Mouse (Mus musculus) central nervous system, embryonic 14 days (tissue): ENCODE measurements around the gene Ogn. TPM values are rescaled to one million over a fixed set of nuclear protein-coding genes. Genes with fewer than 3 reads are reported as not detected.

ENCODE experiments used
- polyA plus RNA-seq: library from polyadenylated mRNA; depleted of rRNA; stranded (reverse); fragments of >200 nt; gene quantifications from 2 replicates; pipeline ENCODE4 v1.2.3, GENCODE M21; 2012; rRNA removed

The Ogn gene
- polyA plus RNA-seq = 13.4 and 36.2 TPM in 2 replicates

GRCm38 (mm10) chr13:49607714-49608113, at the start of gene Ogn:
Gene Ogn, plus strand, starts transcription at chr13:49608046.

DNA sequence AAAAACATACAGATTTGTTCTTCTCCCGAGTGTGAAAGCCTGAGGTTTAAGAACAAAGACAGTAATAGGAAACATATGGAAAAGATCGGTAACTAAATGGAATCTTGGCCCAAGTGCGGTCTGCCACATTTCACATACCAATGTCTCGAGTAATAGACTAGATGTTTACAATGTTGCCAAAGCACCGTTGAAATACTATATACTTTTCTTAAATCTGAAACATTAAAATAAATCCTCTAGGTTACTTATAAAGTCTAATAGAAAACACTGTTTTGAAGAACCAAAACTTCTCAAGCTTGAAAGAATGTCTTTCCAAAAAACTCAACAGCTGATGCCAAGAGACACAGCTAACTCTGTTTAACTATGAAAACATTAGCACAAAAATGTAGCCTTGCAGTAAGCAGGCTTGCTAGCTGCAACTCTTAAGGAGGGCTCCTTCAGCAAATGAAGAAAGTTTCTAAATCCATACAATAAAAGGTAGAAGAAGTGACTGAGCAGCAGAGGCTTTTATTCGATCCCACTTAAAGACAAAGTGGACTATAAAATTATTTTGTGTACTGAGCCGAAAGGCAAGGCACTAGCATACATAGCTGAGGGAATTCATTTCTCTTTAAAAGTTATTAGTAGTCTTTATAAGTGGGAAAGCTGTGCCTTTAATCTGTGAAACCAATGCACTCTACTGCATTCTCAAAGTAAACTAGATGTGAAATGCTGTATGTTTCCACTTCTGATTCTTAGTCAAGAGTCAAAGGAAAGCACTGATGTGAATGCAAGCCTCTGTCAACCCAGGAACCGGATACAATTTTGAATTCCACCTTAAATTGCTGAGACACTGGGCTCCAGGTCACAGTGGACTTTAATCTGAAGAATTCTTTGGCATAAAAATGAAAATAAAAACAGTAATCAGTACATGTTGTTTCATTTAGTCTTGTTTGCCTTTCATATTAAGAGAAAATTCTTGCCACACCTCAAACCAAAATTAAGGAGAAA, 26.0 kb upstream of the Ogn start, which contains the start of gene Omd:
Gene Omd, plus strand, starts transcription at position 922 of the 990 bp plus-strand sequence.

GRCm38 (mm10) chr13:49652481-49653179, 44.8 kb downstream of the Ogn start, which contains the start of the genes Cenpp and Nol8:
Gene Cenpp, minus strand, starts transcription at chr13:49652785.
Gene Nol8, plus strand, starts transcription at chr13:49653078.

Other genes with a start within 250 kb of the Ogn start
- gene Ippk, start 186.8 kb upstream of the Ogn start, polyA plus RNA-seq = 9.4 and 10.8 TPM in 2 replicates
- gene Tes3-ps, start 114.7 kb upstream of the Ogn start, polyA plus RNA-seq = 0.30 and 0.33 TPM in 2 replicates
- 2.3 and 2.6 TPM in 2 replicates for gene Ecm2, start 103.2 kb upstream of the Ogn start, polyA plus RNA-seq
- gene Aspn, start 63.6 kb upstream of the Ogn start, polyA plus RNA-seq = 6.5 and 24.1 TPM in 2 replicates
- gene Omd, start 25.6 kb upstream of the Ogn start, polyA plus RNA-seq = 0.52 and 2.5 TPM in 2 replicates
- gene Cenpp, start 44.7 kb downstream of the Ogn start, polyA plus RNA-seq = 5.9 and 7.0 TPM in 2 replicates
- 12.5 and 15.1 TPM in 2 replicates for gene Nol8, start 45.0 kb downstream of the Ogn start, polyA plus RNA-seq
- gene Iars, start 74.1 kb downstream of the Ogn start, polyA plus RNA-seq = 49.7 and 52.2 TPM in 2 replicates
- gene Gm30302, start 191.0 kb downstream of the Ogn start, polyA plus RNA-seq = not detected in 2 replicates